In genomic region chr2:52578846-52579245, GRCm38 (mm10) we compare ENCODE assay signal across 10 mouse cellular contexts.
DNase-seq lines count a peak whose midpoint lies in the region; ATAC-seq and TF ChIP-seq lines count a peak whose summit lies in the region.
"Had no signal": no experiment of that assay in that cellular context is flagged by ENCODE, and none has a peak within 500 bp of the region (broad histone marks: within the 10 kb centered on the region; RNA-seq: fewer than 3 reads in every experiment).

No protein-coding gene starts in this region.

- TF ChIP-seq CTCF in liver, adult 2 months (IDR thresholded peaks at IDR 0.05; ENCODE audit: low read depth, low read length) = no peak

- no peak for ATAC-seq in cerebellum, adult (ENCODE audit: insufficient number of reproducible peaks, low FRiP score, low TSS enrichment)
- ATAC-seq in liver, embryonic 12.5 days = no peak

- DNase-seq in cerebellum, adult 11-12 months = peak; percentile 38
- peak; percentile 96 for DNase-seq in liver, adult 2 months (ENCODE audit: extremely low read depth, low read depth, low spot score)
- peak; percentile 52 to 62 for DNase-seq in heart, postnatal 36 days
- peak; percentile 15 for DNase-seq in testis, postnatal 14 days (ENCODE audit: low spot score)
- no peak for DNase-seq in frontal cortex, postnatal 25 days (ENCODE audit: low spot score in 2 of 2)
- no peak for DNase-seq in thymus, postnatal 0 days (ENCODE audit: low spot score)
- DNase-seq: cerebellum, postnatal 36 days had no signal

- 21% methylated on average over 3 of the region's 3 CpGs for WGBS in liver, adult 2 months
- 70% methylated on average over 3 of the region's 3 CpGs for WGBS in liver, embryonic 12.5 days (ENCODE audit: insufficient replicate concordance)

- H3K36me3 ChIP-seq in liver, adult 2 months (ENCODE audit: control insufficient read depth, insufficient read depth, low read length) = no peaks in the 10 kb centered on the region
- H3K36me3 ChIP-seq in liver, embryonic 12.5 days = no peaks in the 10 kb centered on the region
- H3K36me3 ChIP-seq: limb, embryonic 13.5 days had no signal

- peaks cover 19% of the 10 kb centered on the region for H3K4me1 ChIP-seq in liver, adult 2 months (ENCODE audit: control insufficient read depth, insufficient read depth, low read length)
- peaks cover 20% of the 10 kb centered on the region for H3K4me1 ChIP-seq in liver, embryonic 12.5 days
- H3K4me1 ChIP-seq: limb, embryonic 13.5 days had no signal

- no peaks in the 10 kb centered on the region for H3K27me3 ChIP-seq in liver, adult 2 months (ENCODE audit: control insufficient read depth, insufficient read depth, low read length)
- no peaks in the 10 kb centered on the region for H3K27me3 ChIP-seq in liver, embryonic 12.5 days (replicated peaks)
- H3K27me3 ChIP-seq: limb, embryonic 13.5 days had no signal

- no peak overlapping the region for H3K9ac ChIP-seq in liver, adult 2 months (ENCODE audit: low read depth, low read length)
- H3K9ac ChIP-seq in liver, embryonic 12.5 days = no peak overlapping the region
- H3K9ac ChIP-seq: limb, embryonic 13.5 days had no signal

- H3K27ac ChIP-seq in liver, adult 2 months (replicated peaks; ENCODE audit: insufficient read depth, low read depth, low read length) = peak overlapping the region; percentile 54
- no peak overlapping the region for H3K27ac ChIP-seq in liver, embryonic 12.5 days
- H3K27ac ChIP-seq: limb, embryonic 13.5 days had no signal

- no peak overlapping the region for H3K4me2 ChIP-seq in liver, embryonic 12.5 days
- H3K4me2 ChIP-seq: limb, embryonic 13.5 days had no signal

- no peak for TF ChIP-seq POLR2A in liver, adult 2 months (IDR thresholded peaks at IDR 0.05; ENCODE audit: extremely low read depth, insufficient read depth, low read length)

- intact Hi-C loops in heart, postnatal 36 days (cut with DNase I) = loop anchor here (5.0 kb wide), 1 partner anchor 157 kb away; the partner anchor contains the start of gene Arl5a

- no peaks in the 10 kb centered on the region for H3K79me2 ChIP-seq in liver, adult 2 months (ENCODE audit: control insufficient read depth, insufficient read depth, low read length)

- H3K9me3 ChIP-seq in liver, embryonic 12.5 days (replicated peaks) = no peaks in the 10 kb centered on the region
- H3K9me3 ChIP-seq: limb, embryonic 13.5 days had no signal

- H3K4me3 ChIP-seq in liver, adult 2 months (ENCODE audit: insufficient read depth, low read depth, low read length) = no peak overlapping the region
- H3K4me3 ChIP-seq in liver, embryonic 12.5 days = no peak overlapping the region
- H3K4me3 ChIP-seq: limb, embryonic 13.5 days had no signal

Comparison
In these comparisons a context has a peak if more than half of its experiments do, and no peak if none do; other contexts are left out.
1. DNase-seq: peak in cerebellum, adult 11-12 months (single experiment), liver, adult 2 months (single experiment), heart, postnatal 36 days (2 of 2) and testis, postnatal 14 days (single experiment); none in frontal cortex, postnatal 25 days (0 of 2) and thymus, postnatal 0 days (single experiment).